Mouse (Mus musculus): ENCODE measurements around the gene Fam189a2. TPM values are rescaled to one million over a fixed set of nuclear protein-coding genes. Genes with fewer than 3 reads are reported as not detected.

Fam189a2 gene
- polyA plus RNA-seq, 1 experiment: 20.8 TPM

DNA sequence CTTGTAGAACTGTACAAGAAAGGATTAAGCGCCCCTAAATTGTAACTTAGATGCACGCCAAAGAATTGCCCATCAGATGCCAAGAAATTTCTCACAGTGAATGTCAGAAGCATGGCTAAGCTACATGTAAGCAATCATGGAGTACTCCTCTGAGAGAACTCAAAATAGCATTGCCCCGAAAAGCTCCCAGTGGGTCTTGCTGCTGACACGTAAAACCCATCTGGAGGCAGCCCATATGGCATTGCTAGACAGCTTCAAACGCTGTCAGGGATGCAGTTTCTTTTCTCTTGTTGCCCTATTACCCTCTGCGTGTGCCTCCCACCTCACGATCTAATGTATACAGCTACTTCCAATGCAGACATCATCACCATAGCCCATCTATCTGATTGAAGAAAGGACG lies 28.0 kb upstream of the Fam189a2 start:
- no peaks in the 10 kb centered on the region for H3K27me3 ChIP-seq (ENCODE audit: control insufficient read depth, insufficient read depth, low read length)
- H3K27ac ChIP-seq (ENCODE audit: control insufficient read depth, insufficient read depth, low read depth, low read length): no peak overlapping the region
- H3K4me3 ChIP-seq (ENCODE audit: control insufficient read depth, low read depth, low read length): no peak overlapping the region
- H3K4me1 ChIP-seq (ENCODE audit: control insufficient read depth, insufficient read depth, low read length): no peaks in the 10 kb centered on the region
- TF ChIP-seq CTCF (IDR thresholded peaks at IDR 0.05; ENCODE audit: control insufficient read depth, insufficient read depth, insufficient replicate concordance, low read depth, low read length) (no peak), POLR2A (IDR thresholded peaks at IDR 0.05; ENCODE audit: control insufficient read depth, low read depth, low read length) (no peak)
- no peaks in the 10 kb centered on the region for H3K36me3 ChIP-seq (ENCODE audit: control insufficient read depth, insufficient read depth, low read length)

DNA sequence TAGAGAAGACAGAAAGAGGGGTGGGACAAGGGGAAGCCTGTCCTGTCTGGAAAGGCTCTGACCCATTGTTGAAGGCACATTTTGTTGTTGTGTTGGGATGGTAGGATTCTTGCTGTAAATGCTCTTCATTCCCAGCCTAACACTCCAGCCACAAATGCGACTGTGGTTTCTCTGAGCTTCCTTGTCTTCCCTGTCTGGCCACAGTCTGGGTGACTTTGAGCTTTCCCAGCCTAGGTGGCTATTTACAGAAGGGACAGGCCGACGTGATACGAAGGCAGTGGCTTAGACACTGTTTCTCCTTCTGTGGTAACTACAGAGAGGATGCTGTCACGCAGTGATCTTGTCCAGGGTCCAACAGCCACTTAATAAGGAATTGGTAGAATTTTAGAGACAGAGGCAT lies 27.2 kb upstream of the Fam189a2 start:
- Histone ChIP-seq H3K27me3 (ENCODE audit: control insufficient read depth, insufficient read depth, low read length) (no peaks in the 10 kb centered on the region), H3K27ac (ENCODE audit: control insufficient read depth, insufficient read depth, low read depth, low read length) (no peak overlapping the region), H3K36me3 (ENCODE audit: control insufficient read depth, insufficient read depth, low read length) (no peaks in the 10 kb centered on the region), H3K4me1 (ENCODE audit: control insufficient read depth, insufficient read depth, low read length) (no peaks in the 10 kb centered on the region), H3K4me3 (ENCODE audit: control insufficient read depth, low read depth, low read length) (no peak overlapping the region)
- TF ChIP-seq POLR2A (IDR thresholded peaks at IDR 0.05; ENCODE audit: control insufficient read depth, low read depth, low read length): no peak
- no peak for TF ChIP-seq CTCF (IDR thresholded peaks at IDR 0.05; ENCODE audit: control insufficient read depth, insufficient read depth, insufficient replicate concordance, low read depth, low read length)

DNA sequence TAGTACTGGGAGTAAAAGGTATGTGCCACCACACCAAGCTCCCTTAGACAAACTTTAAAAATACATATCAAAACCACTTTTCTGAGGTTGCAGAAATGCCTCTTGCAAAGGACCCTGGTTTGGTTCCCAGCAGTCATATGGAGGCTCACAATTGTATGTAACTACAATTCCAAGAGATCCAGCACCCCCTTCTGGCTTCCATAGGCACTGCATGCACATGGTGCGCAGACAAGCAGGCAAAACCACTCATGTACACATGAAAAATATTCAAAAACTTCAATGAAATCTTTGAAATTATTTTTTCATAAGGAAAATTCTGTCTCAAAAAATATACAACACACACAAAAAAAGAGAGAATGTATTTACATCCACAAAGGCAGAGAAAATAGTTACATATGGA lies 26.1 kb upstream of the Fam189a2 start:
- H3K27ac ChIP-seq (ENCODE audit: control insufficient read depth, insufficient read depth, low read depth, low read length): no peak overlapping the region
- no peak overlapping the region for H3K4me3 ChIP-seq (ENCODE audit: control insufficient read depth, low read depth, low read length)
- no peaks in the 10 kb centered on the region for H3K36me3 ChIP-seq (ENCODE audit: control insufficient read depth, insufficient read depth, low read length)
- H3K4me1 ChIP-seq (ENCODE audit: control insufficient read depth, insufficient read depth, low read length): no peaks in the 10 kb centered on the region
- no peak for TF ChIP-seq POLR2A (IDR thresholded peaks at IDR 0.05; ENCODE audit: control insufficient read depth, low read depth, low read length)
- peak; percentile 39; the same call in 1 of the 2 replicates for TF ChIP-seq CTCF (IDR thresholded peaks at IDR 0.05; ENCODE audit: control insufficient read depth, insufficient read depth, insufficient replicate concordance, low read depth, low read length)
- H3K27me3 ChIP-seq (ENCODE audit: control insufficient read depth, insufficient read depth, low read length): no peaks in the 10 kb centered on the region

DNA sequence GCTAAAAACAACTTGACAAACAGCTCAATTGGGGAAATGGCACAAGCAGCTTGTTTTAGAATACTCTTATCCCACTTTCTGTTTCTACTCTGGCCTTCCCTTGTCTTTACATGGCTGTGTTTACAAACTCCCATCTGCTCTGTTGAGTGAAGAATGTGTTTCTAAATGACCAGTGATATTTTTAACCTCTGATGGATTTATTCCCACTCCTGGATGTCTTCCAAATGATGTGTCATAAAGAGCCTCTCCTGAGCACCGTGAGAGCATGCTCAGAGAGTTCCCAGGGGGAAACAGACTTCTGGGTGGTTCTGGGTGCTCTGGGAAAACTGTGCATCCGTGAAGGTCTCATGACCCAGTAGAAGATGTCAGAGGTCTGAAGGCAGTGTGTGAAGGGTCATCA lies 24.1 kb upstream of the Fam189a2 start:
- Histone ChIP-seq H3K27me3 (ENCODE audit: control insufficient read depth, insufficient read depth, low read length) (no peaks in the 10 kb centered on the region), H3K4me3 (ENCODE audit: control insufficient read depth, low read depth, low read length) (no peak overlapping the region), H3K27ac (ENCODE audit: control insufficient read depth, insufficient read depth, low read depth, low read length) (no peak overlapping the region), H3K4me1 (ENCODE audit: control insufficient read depth, insufficient read depth, low read length) (no peaks in the 10 kb centered on the region), H3K36me3 (ENCODE audit: control insufficient read depth, insufficient read depth, low read length) (no peaks in the 10 kb centered on the region)
- no peak for TF ChIP-seq CTCF (IDR thresholded peaks at IDR 0.05; ENCODE audit: control insufficient read depth, insufficient read depth, insufficient replicate concordance, low read depth, low read length)
- TF ChIP-seq POLR2A (IDR thresholded peaks at IDR 0.05; ENCODE audit: control insufficient read depth, low read depth, low read length): no peak

DNA sequence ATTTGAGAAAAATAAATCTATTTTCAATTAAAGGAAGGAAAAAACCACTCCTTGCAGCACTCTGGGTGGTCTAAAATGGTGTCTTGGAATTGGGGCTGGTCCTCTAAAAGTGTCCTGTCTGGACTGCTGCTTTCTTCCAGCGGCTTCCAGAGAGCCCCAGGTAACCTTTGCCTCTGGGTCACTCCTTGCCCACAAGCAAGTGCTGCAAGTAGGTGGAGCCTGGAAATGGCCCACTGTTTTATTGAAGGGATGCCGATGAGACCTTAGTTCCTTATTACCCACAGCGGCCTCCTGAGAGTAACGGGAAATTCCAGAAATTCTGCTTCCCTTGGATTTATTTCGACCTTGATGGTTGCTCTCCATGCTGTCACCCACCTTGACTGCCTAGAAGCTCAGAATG lies 23.4 kb upstream of the Fam189a2 start:
- Histone ChIP-seq H3K36me3 (ENCODE audit: control insufficient read depth, insufficient read depth, low read length) (no peaks in the 10 kb centered on the region), H3K27me3 (ENCODE audit: control insufficient read depth, insufficient read depth, low read length) (no peaks in the 10 kb centered on the region), H3K4me1 (ENCODE audit: control insufficient read depth, insufficient read depth, low read length) (no peaks in the 10 kb centered on the region), H3K4me3 (ENCODE audit: control insufficient read depth, low read depth, low read length) (no peak overlapping the region), H3K27ac (ENCODE audit: control insufficient read depth, insufficient read depth, low read depth, low read length) (no peak overlapping the region)
- TF ChIP-seq CTCF (IDR thresholded peaks at IDR 0.05; ENCODE audit: control insufficient read depth, insufficient read depth, insufficient replicate concordance, low read depth, low read length) (no peak), POLR2A (IDR thresholded peaks at IDR 0.05; ENCODE audit: control insufficient read depth, low read depth, low read length) (no peak)

DNA sequence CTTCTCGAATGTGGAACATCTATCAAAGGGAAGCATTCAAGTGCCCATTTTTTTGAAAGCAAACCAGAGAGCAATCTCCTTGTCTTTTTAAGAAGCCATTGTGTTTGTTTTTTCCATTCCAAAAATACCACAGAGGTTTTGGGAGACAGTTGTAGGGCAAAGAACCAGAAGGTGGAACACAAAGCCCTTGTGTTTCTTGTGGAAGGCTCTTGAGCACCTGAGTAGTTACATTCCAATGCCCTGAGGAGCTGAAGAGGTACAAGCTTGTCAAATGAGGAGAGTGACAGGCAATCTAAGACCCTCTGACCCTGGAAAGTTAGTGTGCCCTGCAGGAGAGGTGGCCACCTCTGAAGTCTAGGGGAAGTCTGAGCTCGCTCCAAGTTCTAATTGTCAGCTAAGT lies 19.7 kb upstream of the Fam189a2 start:
- Histone ChIP-seq H3K27me3 (ENCODE audit: control insufficient read depth, insufficient read depth, low read length) (no peaks in the 10 kb centered on the region), H3K27ac (ENCODE audit: control insufficient read depth, insufficient read depth, low read depth, low read length) (no peak overlapping the region), H3K36me3 (ENCODE audit: control insufficient read depth, insufficient read depth, low read length) (no peaks in the 10 kb centered on the region), H3K4me1 (ENCODE audit: control insufficient read depth, insufficient read depth, low read length) (peaks cover 2% of the 10 kb centered on the region; the same call in 1 of the 2 replicates), H3K4me3 (ENCODE audit: control insufficient read depth, low read depth, low read length) (no peak overlapping the region)
- TF ChIP-seq CTCF (IDR thresholded peaks at IDR 0.05; ENCODE audit: control insufficient read depth, insufficient read depth, insufficient replicate concordance, low read depth, low read length) (no peak), POLR2A (IDR thresholded peaks at IDR 0.05; ENCODE audit: control insufficient read depth, low read depth, low read length) (no peak)

DNA sequence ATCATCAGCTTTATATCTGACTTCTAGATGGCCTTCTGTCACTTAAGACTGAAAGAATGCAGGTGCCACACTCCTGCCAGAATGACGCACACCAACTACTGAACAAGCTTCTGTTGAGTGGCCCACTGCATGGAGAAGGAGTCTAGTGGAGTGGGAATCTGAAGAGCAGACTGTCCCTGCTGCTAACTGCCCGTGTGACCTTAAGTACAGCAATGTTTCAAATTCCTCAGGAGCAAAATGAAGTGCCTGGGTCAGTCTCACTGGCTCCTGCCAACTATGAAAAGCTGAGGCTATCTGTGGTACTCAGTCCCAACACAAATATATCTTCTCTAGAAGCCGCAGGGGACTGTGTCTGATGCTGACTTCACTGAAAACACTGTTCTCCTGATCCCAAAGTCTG lies 18.5 kb upstream of the Fam189a2 start:
- H3K36me3 ChIP-seq (ENCODE audit: control insufficient read depth, insufficient read depth, low read length): no peaks in the 10 kb centered on the region
- H3K27me3 ChIP-seq (ENCODE audit: control insufficient read depth, insufficient read depth, low read length): no peaks in the 10 kb centered on the region
- peaks cover 2% of the 10 kb centered on the region; the same call in 1 of the 2 replicates for H3K4me1 ChIP-seq (ENCODE audit: control insufficient read depth, insufficient read depth, low read length)
- no peak for TF ChIP-seq CTCF (IDR thresholded peaks at IDR 0.05; ENCODE audit: control insufficient read depth, insufficient read depth, insufficient replicate concordance, low read depth, low read length)
- no peak for TF ChIP-seq POLR2A (IDR thresholded peaks at IDR 0.05; ENCODE audit: control insufficient read depth, low read depth, low read length)
- H3K4me3 ChIP-seq (ENCODE audit: control insufficient read depth, low read depth, low read length): no peak overlapping the region
- no peak overlapping the region for H3K27ac ChIP-seq (ENCODE audit: control insufficient read depth, insufficient read depth, low read depth, low read length)
